Mouse (Mus musculus): Measurements from ENCODE around the gene Gm525. TPM values are rescaled to one million over a fixed set of nuclear protein-coding genes. Genes with fewer than 3 reads are reported as not detected.

The Gm525 gene
- polyA plus RNA-seq, 1 experiment from 2014 or later: not detected

DNA sequence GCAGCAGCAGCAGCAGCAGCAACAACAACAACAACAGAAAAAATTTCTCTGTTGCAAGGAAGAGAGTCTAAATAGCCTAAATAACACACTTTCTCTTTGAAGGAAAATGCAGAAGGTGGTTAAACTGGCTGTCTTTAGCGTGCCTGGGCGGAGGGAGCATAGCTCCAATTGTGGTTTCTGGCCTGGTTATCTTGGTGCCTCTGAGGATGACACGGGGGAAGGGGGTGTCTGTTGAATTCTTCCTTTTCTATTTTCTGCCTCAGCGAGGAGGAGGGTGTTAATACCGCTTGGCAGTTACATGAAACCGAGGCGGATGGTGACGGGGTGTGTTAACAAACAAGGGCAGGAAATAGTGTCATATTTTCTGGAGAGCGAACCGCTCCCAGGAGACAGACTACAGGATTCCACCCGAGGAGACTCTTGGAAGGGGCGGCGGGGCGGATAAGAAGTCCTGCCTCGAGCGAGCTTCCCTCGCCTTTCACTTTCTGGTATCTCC is 27.2 kb downstream of the Gm525 start:
- Histone ChIP-seq H3K4me3 (peak overlapping the region; percentile 26), H3K27ac (replicated peaks) (no peak overlapping the region), H3K4me1 (replicated peaks) (peaks cover 7% of the 10 kb centered on the region; the same call in 1 of the 2 replicates), H3K9me3 (no peaks in the 10 kb centered on the region), H3K4me2 (peak overlapping the region; percentile 52), H3K9ac (peak overlapping the region; percentile 43), H3K36me3 (no peaks in the 10 kb centered on the region), H3K27me3 (no peaks in the 10 kb centered on the region)
- WGBS: 30% methylated on average over 17 of the region's 17 CpGs
- no peak for ATAC-seq (ENCODE audit: low FRiP score, low read depth)

DNA sequence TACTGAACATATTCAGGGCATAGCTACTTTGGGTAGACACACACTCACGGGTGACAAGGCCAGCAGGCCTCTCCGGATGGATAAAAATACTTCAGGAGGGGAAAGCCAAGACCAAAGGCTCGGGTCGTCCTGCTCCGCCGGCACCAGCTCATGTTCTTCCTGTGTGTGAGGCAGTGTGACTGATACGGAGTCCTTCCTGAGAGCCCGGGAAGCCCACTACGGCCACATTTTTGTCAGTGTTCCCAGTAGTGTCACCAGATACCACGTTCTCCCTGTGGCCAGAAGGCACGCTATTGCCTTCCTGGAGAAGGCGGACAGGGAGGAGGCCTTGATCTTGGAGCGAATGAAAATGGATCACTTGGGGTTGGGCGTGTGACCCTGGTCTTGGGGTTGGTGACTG is 29.5 kb downstream of the Gm525 start:
- H3K4me3 ChIP-seq: no peak overlapping the region
- H3K36me3 ChIP-seq: no peaks in the 10 kb centered on the region
- WGBS: 95% methylated on average over 14 of the region's 14 CpGs
- no peak overlapping the region for H3K4me2 ChIP-seq
- no peak overlapping the region for H3K27ac ChIP-seq (replicated peaks)
- peaks cover 7% of the 10 kb centered on the region; the same call in 1 of the 2 replicates for H3K4me1 ChIP-seq (replicated peaks)
- no peak overlapping the region for H3K9ac ChIP-seq
- H3K9me3 ChIP-seq: no peaks in the 10 kb centered on the region
- ATAC-seq (ENCODE audit: low FRiP score, low read depth): no peak
- no peaks in the 10 kb centered on the region for H3K27me3 ChIP-seq

DNA sequence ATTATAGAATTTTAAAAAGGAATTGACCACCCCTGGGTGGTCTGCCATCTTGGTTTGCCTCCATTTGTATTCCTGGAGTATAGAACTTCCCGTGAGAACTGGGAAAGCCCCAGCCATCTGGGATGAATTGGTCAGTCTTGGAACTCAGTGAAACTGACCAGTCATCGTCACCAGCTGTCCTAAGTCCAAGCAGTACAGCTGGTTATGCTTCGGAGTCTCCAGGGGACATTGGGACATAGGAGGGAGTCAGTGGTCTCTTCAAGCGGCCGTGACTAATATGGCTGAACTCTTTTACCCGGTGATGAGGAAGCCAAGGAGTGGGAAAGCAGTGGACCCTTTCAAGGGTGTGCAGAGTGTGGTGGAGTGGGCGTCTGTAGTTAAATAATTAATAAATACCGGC is 31.6 kb downstream of the Gm525 start:
- Histone ChIP-seq H3K27ac (replicated peaks) (no peak overlapping the region), H3K4me1 (replicated peaks) (peaks cover 7% of the 10 kb centered on the region; the same call in 1 of the 2 replicates), H3K4me3 (no peak overlapping the region), H3K9ac (no peak overlapping the region), H3K36me3 (no peaks in the 10 kb centered on the region), H3K9me3 (no peaks in the 10 kb centered on the region), H3K4me2 (no peak overlapping the region), H3K27me3 (no peaks in the 10 kb centered on the region)
- 94% methylated on average over 8 of the region's 8 CpGs for WGBS
- no peak for ATAC-seq (ENCODE audit: low FRiP score, low read depth)

DNA sequence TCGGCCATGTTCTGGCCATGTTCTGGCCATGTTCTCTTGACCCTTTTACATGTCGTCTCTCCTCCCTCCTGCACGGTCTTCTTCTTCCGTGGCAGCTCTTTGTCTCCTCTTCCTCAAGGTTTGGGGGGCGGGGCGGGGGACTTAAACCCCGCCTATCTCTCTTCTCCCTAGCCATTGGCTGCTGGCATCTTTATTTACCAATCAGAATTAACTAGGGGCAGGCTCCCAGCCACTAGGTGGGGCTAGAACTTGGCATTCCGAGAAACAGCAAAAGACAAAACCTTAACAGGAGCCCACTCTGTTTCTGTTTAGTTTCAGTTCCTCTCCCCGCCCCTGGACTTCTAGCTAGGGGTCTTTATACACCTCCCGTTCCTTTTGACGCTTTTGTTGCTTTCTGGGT is 32.2 kb downstream of the Gm525 start:
- H3K4me2 ChIP-seq: no peak overlapping the region
- H3K9me3 ChIP-seq: no peaks in the 10 kb centered on the region
- H3K4me3 ChIP-seq: no peak overlapping the region
- H3K4me1 ChIP-seq (replicated peaks): peaks cover 4% of the 10 kb centered on the region; the same call in 1 of the 2 replicates
- no peak for ATAC-seq (ENCODE audit: low FRiP score, low read depth)
- H3K27me3 ChIP-seq: no peaks in the 10 kb centered on the region
- no peaks in the 10 kb centered on the region for H3K36me3 ChIP-seq
- 87% methylated on average over 11 of the region's 11 CpGs for WGBS
- H3K9ac ChIP-seq: no peak overlapping the region
- no peak overlapping the region for H3K27ac ChIP-seq (replicated peaks)

DNA sequence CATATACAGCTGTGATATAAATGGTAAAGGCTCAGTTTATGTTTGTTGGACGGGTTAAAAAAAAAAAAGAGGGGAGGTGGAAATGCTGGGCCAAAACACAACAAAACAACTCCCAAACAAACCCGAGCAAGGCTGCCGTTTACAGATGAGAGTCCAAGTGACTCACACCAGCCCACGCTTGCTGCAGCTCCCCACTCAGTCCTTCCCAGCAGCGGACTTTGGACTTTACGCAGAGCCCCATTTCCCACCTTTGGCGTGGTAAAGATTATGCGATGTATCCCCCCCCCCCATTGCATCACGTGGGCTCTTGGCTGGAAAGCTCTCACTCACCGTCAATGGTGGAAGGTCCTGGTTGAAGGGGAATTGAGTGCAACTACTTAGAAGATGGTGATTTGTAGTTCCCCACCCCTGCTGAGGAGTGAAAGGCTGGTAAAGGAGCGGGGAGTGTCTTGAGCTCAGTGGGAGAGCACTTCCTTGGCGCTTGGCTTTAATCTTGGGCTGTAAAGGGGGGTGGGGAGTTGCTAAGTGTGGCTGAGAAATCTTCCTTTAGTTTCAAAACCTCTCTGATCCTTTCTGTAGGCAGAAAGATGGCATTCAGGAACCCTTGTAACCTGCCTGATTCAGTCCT is 33.7 kb downstream of the Gm525 start:
- H3K4me3 ChIP-seq: no peak overlapping the region
- H3K27me3 ChIP-seq: no peaks in the 10 kb centered on the region
- no peak overlapping the region for H3K4me2 ChIP-seq
- H3K27ac ChIP-seq (replicated peaks): no peak overlapping the region
- ATAC-seq (ENCODE audit: low FRiP score, low read depth): no peak
- no peaks in the 10 kb centered on the region for H3K36me3 ChIP-seq
- 33% methylated on average over 12 of the region's 12 CpGs for WGBS
- H3K4me1 ChIP-seq (replicated peaks): no peaks in the 10 kb centered on the region
- H3K9me3 ChIP-seq: no peaks in the 10 kb centered on the region
- H3K9ac ChIP-seq: no peak overlapping the region

DNA sequence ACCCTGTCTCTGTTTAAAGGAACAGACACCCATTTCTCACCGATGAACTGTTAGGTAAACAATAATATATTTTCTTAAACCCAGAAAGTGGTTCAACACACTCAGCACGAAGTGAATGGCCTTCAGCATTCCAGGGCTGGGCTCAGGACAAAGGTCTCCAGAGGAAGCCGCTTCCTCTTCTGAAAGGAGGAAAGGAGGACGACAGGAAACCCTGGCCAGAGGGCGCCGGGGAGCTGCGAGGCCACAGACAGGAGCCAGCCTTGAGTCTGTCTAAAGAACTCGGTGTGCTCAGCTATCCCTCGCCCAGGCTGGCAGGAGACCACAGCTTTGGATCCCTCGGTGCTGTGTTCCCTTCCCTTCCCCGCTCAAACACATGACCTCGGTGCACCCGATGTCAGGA is 50.8 kb downstream of the Gm525 start:
- H3K4me2 ChIP-seq: no peak overlapping the region
- ATAC-seq (ENCODE audit: low FRiP score, low read depth): no peak
- H3K4me3 ChIP-seq: no peak overlapping the region
- 0 out of 2 replicates have a peak, but pooled peaks cover 8% of the 10 kb centered on the region for H3K4me1 ChIP-seq (replicated peaks)
- H3K27me3 ChIP-seq: no peaks in the 10 kb centered on the region
- H3K9me3 ChIP-seq: no peaks in the 10 kb centered on the region
- H3K36me3 ChIP-seq: no peaks in the 10 kb centered on the region
- H3K9ac ChIP-seq: no peak overlapping the region
- WGBS: 19% methylated on average over 13 of the region's 13 CpGs
- H3K27ac ChIP-seq (replicated peaks): no peak overlapping the region

DNA sequence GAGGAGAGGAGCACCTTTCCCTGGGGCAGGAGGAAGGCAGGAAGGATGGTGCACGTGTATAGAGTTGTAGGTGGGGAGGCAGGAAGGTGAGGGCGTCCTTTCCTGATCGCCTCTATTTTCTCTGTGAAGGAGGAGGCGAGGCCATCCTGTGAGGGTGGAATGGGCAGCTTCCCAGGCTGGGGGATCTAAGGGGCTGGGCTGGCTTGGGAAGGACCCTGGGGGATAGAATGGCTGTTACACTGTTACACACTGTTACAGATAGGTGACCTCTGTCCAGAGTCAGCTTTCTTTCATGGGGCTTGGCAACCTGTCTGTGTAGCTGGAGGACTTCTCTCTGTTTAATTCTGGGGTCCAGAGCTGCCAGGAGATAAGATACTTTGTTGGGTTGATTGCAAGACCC is 57.2 kb downstream of the Gm525 start:
- ATAC-seq (ENCODE audit: low FRiP score, low read depth): no peak
- Histone ChIP-seq H3K36me3 (no peaks in the 10 kb centered on the region), H3K4me1 (replicated peaks) (no peaks in the 10 kb centered on the region), H3K9me3 (no peaks in the 10 kb centered on the region), H3K4me3 (no peak overlapping the region), H3K9ac (no peak overlapping the region), H3K27ac (replicated peaks) (no peak overlapping the region), H3K27me3 (no peaks in the 10 kb centered on the region), H3K4me2 (no peak overlapping the region)
- WGBS: 60% methylated on average over 4 of the region's 4 CpGs

DNA sequence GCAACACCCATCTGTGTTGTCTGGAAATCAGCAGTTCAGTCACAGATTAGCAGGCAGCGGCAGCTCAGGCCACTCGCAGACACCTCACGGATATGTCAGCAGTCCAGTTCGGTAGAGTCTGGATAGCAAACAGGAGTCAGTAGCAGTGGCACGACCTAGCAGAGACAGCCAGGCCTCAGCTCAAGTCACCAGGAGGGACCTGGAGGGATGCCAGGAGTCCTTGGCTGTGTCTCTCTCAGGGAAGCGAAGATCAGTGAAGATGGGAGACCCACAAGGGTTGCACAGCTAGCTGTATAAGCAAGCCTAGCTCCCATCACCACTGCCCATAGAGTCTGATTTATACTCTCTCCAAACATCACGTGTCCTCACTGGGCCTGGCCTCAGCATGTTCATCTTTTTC is 58.8 kb downstream of the Gm525 start:
- no peak overlapping the region for H3K4me3 ChIP-seq
- 83% methylated on average over 7 of the region's 7 CpGs for WGBS
- no peaks in the 10 kb centered on the region for H3K36me3 ChIP-seq
- no peak for ATAC-seq (ENCODE audit: low FRiP score, low read depth)
- no peak overlapping the region for H3K9ac ChIP-seq
- no peaks in the 10 kb centered on the region for H3K9me3 ChIP-seq
- H3K4me1 ChIP-seq (replicated peaks): no peaks in the 10 kb centered on the region
- H3K4me2 ChIP-seq: no peak overlapping the region
- no peaks in the 10 kb centered on the region for H3K27me3 ChIP-seq
- H3K27ac ChIP-seq (replicated peaks): no peak overlapping the region

DNA sequence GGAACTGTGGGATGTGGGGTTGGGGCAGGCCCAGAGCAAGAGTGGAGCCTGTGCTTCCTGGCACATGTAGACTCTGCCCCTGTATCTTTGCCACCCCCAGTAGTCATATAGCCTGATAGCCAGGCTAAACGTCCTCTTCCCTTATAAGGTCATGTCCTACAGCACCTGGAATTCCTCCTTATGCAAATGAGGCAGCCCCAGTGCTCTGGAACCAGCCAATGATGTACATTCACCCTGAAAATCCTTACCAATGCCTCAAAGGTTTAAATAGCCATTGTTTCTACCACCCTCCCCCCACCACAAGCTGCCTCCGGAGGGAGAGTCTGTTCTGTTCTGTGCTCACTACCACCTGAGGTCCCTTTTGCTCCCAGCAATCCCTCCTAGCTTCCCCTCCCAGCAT is 60.6 kb downstream of the Gm525 start:
- no peak for ATAC-seq (ENCODE audit: low FRiP score, low read depth)
- no peaks in the 10 kb centered on the region for H3K27me3 ChIP-seq
- no peaks in the 10 kb centered on the region for H3K36me3 ChIP-seq
- H3K4me3 ChIP-seq: no peak overlapping the region
- no peaks in the 10 kb centered on the region for H3K9me3 ChIP-seq
- no peaks in the 10 kb centered on the region for H3K4me1 ChIP-seq (replicated peaks)
- H3K27ac ChIP-seq (replicated peaks): no peak overlapping the region
- no peak overlapping the region for H3K4me2 ChIP-seq
- no peak overlapping the region for H3K9ac ChIP-seq
- 53% methylated on average over 2 of the region's 2 CpGs for WGBS

DNA sequence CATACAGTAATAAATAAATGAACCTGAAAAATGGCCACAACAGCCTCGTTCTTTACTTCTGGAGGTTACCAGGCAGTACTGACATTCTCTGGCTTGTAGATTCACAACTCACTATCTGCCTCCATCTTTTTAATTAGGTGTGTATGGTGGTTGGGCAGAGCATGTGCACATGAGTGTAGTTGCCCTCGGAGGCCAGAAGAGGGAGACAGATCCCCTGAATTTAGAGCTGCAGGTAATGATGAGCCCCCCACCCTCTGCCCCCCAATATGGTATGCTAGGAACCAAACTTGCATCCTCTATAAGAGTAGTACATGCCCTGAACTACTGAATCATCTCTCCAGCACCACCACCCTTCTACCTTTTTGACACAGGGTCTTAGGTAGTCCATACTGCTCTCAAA is 64.3 kb downstream of the Gm525 start:
- no peak overlapping the region for H3K4me3 ChIP-seq
- no peak overlapping the region for H3K27ac ChIP-seq (replicated peaks)
- 95% methylated on average over 2 of the region's 2 CpGs for WGBS
- ATAC-seq (ENCODE audit: low FRiP score, low read depth): no peak
- no peaks in the 10 kb centered on the region for H3K4me1 ChIP-seq (replicated peaks)
- H3K27me3 ChIP-seq: no peaks in the 10 kb centered on the region
- H3K4me2 ChIP-seq: no peak overlapping the region
- H3K9ac ChIP-seq: no peak overlapping the region
- H3K36me3 ChIP-seq: no peaks in the 10 kb centered on the region
- no peaks in the 10 kb centered on the region for H3K9me3 ChIP-seq

Other genes starting within 250 kb of the Gm525 start
- 28.3 and 29.5 TPM in 2 replicates for gene Akap1, start 209.3 kb upstream of the Gm525 start, polyA plus RNA-seq (2015; fragmentation: Nextera tagmentation; extraction: Ambion mirVana)
- 33.6 and 33.8 TPM in 2 replicates for gene Scpep1, start 118.4 kb upstream of the Gm525 start, polyA plus RNA-seq (2015; fragmentation: Nextera tagmentation; extraction: Ambion mirVana)
- not detected in 2 replicates for gene Elobl, start 106.9 kb upstream of the Gm525 start, polyA plus RNA-seq (2015; fragmentation: Nextera tagmentation; extraction: Ambion mirVana)
- 29.7 and 29.8 TPM in 2 replicates for gene Coil, start 103.6 kb upstream of the Gm525 start, polyA plus RNA-seq (2015; fragmentation: Nextera tagmentation; extraction: Ambion mirVana)
- gene Trim25, start 74.5 kb upstream of the Gm525 start, polyA plus RNA-seq (2015; fragmentation: Nextera tagmentation; extraction: Ambion mirVana): 5.1 and 5.4 TPM in 2 replicates
- 17.2 and 17.3 TPM in 2 replicates for gene Dgke, start 7.0 kb upstream of the Gm525 start, polyA plus RNA-seq (2015; fragmentation: Nextera tagmentation; extraction: Ambion mirVana)
- gene Nog, start 228.5 kb downstream of the Gm525 start, polyA plus RNA-seq (2015; fragmentation: Nextera tagmentation; extraction: Ambion mirVana): 3.9 and 4.1 TPM in 2 replicates

Data from hindbrain, embryonic 15.5 days (tissue).